Mouse (Mus musculus) embryonic facial prominence, embryonic 14.5 days (tissue): ENCODE data around the gene Map3k4. TPM values are rescaled to one million over a fixed set of nuclear protein-coding genes. Genes with fewer than 3 reads are reported as not detected.

Experiments
- ATAC-seq: fragments of 200-750 bp; cut with Nextera tagmentation; 2 replicates; pipeline ENCODE4 v1.8.0; 2017; ENCODE audit warnings: low read depth, moderate number of reproducible peaks, moderate TSS enrichment
- DNase-seq: peaks from one replicate; pipeline ENCODE4 v3.0.0-alpha.2; 2015; ENCODE audit warnings: low spot score
- H3K27ac ChIP-seq: fragments of 300-500 bp; sonication (generic); replicated peaks from 2 replicates; pipeline ENCODE4 v1.5.1; 2014; ENCODE audit warnings: low read depth, mild to moderate bottlenecking, low read length, moderate library complexity
- H3K27me3 ChIP-seq: fragments of 300-500 bp; sonication (generic); replicated peaks from 2 replicates; pipeline ENCODE4 v1.6.1; 2014; ENCODE audit warnings: low read length; ENCODE audit not compliant: control insufficient read depth, insufficient read depth
- H3K36me3 ChIP-seq: fragments of 300-500 bp; sonication (generic); 2 replicates; pipeline ENCODE4 v1.6.1; 2014; ENCODE audit warnings: low read length, mixed read lengths; ENCODE audit not compliant: control insufficient read depth, insufficient read depth
- H3K4me1 ChIP-seq: fragments of 300-500 bp; sonication (generic); 2 replicates; pipeline ENCODE4 v1.6.1; 2014; ENCODE audit warnings: antibody characterized with exemption, low read length; ENCODE audit not compliant: control insufficient read depth, insufficient read depth
- H3K4me2 ChIP-seq: fragments of 300-500 bp; sonication (generic); 2 replicates; pipeline ENCODE4 v1.6.1; 2014; ENCODE audit warnings: low read depth, mild to moderate bottlenecking, low read length, moderate library complexity, mixed read lengths
- H3K4me3 ChIP-seq: fragments of 300-500 bp; sonication (generic); 2 replicates; pipeline ENCODE4 v1.5.1; 2014; ENCODE audit warnings: low read depth, mild to moderate bottlenecking, low read length
- H3K9ac ChIP-seq: fragments of 300-500 bp; sonication (generic); 2 replicates; pipeline ENCODE4 v1.6.1; 2014; ENCODE audit warnings: low read depth, mild to moderate bottlenecking, low read length, moderate library complexity, mixed read lengths
- H3K9me3 ChIP-seq: fragments of 300-500 bp; sonication (generic); 2 replicates; pipeline ENCODE4 v1.6.1; 2016; ENCODE audit warnings: low read length; ENCODE audit not compliant: control insufficient read depth
- WGBS: fragments of 180-500 bp; shearing (Covaris S2); extraction: QIAGEN DNeasy Blood & Tissue Kit; methylation state at CpG from one replicate; pipeline ENCODE4 v1.1.7; 2014; 5-methylcytosine and 5-hydroxymethylcytosine counted together
- polyA plus RNA-seq: library from polyadenylated mRNA; unstranded; fragments of >200 nt; fragmentation: Nextera tagmentation; extraction: Ambion mirVana; gene quantifications from 2 replicates; pipeline ENCODE4 v1.2.1, GENCODE M21; 2014

Map3k4 gene
- polyA plus RNA-seq, 1 experiment from 2014 or later, result 34.2 TPM

GRCm38 (mm10) chr17:12261376-12261775, 57.2 kb downstream of the Map3k4 start:
- H3K9me3 ChIP-seq, result no peaks in the 10 kb centered on the region
- ATAC-seq (no peak), DNase-seq (no peak)
- H3K4me2 ChIP-seq, result no peak overlapping the region
- no peaks in the 10 kb centered on the region for H3K27me3 ChIP-seq
- 89% methylated on average over 7 of the region's 7 CpGs for WGBS
- H3K4me3 ChIP-seq, result no peak overlapping the region
- no peak overlapping the region for H3K9ac ChIP-seq
- H3K36me3 ChIP-seq, result peaks cover 48% of the 10 kb centered on the region
- H3K4me1 ChIP-seq, result peaks cover 22% of the 10 kb centered on the region
- H3K27ac ChIP-seq, result no peak overlapping the region

GRCm38 (mm10) chr17:12259957-12260356, 58.6 kb downstream of the Map3k4 start:
- H3K4me3 ChIP-seq, result no peak overlapping the region
- no peak for DNase-seq
- no peak for ATAC-seq
- peaks cover 15% of the 10 kb centered on the region for H3K4me1 ChIP-seq
- no peak overlapping the region for H3K9ac ChIP-seq
- peaks cover 58% of the 10 kb centered on the region for H3K36me3 ChIP-seq
- no peak overlapping the region for H3K27ac ChIP-seq
- WGBS, result 88% methylated on average over 8 of the region's 8 CpGs
- no peak overlapping the region for H3K4me2 ChIP-seq
- no peaks in the 10 kb centered on the region for H3K9me3 ChIP-seq
- no peaks in the 10 kb centered on the region for H3K27me3 ChIP-seq

- Histone ChIP-seq H3K27ac (no peak overlapping the region), H3K4me3 (no peak overlapping the region), H3K4me1 (peaks cover 9% of the 10 kb centered on the region), H3K9ac (no peak overlapping the region), H3K27me3 (no peaks in the 10 kb centered on the region), H3K9me3 (no peaks in the 10 kb centered on the region), H3K4me2 (no peak overlapping the region), H3K36me3 (peaks cover 73% of the 10 kb centered on the region)
- no peak for DNase-seq
- no peak for ATAC-seq
- WGBS, result 69% methylated on average over 6 of the region's 6 CpGs
Observed at GRCm38 (mm10) chr17:12258517-12258916, 60.1 kb downstream of the Map3k4 start.

- H3K36me3 ChIP-seq, result peaks cover 93% of the 10 kb centered on the region
Observed at GRCm38 (mm10) chr17:12256142-12256541, 62.5 kb downstream of the Map3k4 start.

GRCm38 (mm10) chr17:12250581-12250980, 68.0 kb downstream of the Map3k4 start:
- Histone ChIP-seq H3K36me3 (peaks cover 77% of the 10 kb centered on the region), H3K4me3 (no peak overlapping the region), H3K9ac (no peak overlapping the region), H3K4me2 (no peak overlapping the region), H3K4me1 (no peaks in the 10 kb centered on the region), H3K27me3 (no peaks in the 10 kb centered on the region), H3K27ac (no peak overlapping the region), H3K9me3 (peaks cover 15% of the 10 kb centered on the region)
- DNase-seq (no peak), ATAC-seq (no peak)
- WGBS, result 99% methylated on average over 9 of the region's 9 CpGs

More at GRCm38 (mm10) chr17:12256142-12256541, 62.5 kb downstream of the Map3k4 start:
- WGBS, result 97% methylated on average over 11 of the region's 11 CpGs
- Histone ChIP-seq H3K27me3 (no peaks in the 10 kb centered on the region), H3K9ac (no peak overlapping the region), H3K4me1 (no peaks in the 10 kb centered on the region), H3K9me3 (peaks cover 11% of the 10 kb centered on the region), H3K4me2 (no peak overlapping the region), H3K4me3 (no peak overlapping the region), H3K27ac (no peak overlapping the region)
- DNase-seq, result no peak
- no peak for ATAC-seq

- no peaks in the 10 kb centered on the region for H3K27me3 ChIP-seq
- WGBS, result 96% methylated on average over 19 of the region's 19 CpGs
- no peak overlapping the region for H3K4me2 ChIP-seq
- H3K4me3 ChIP-seq, result no peak overlapping the region
- H3K36me3 ChIP-seq, result peaks cover 78% of the 10 kb centered on the region
- no peak for ATAC-seq
- no peak overlapping the region for H3K9ac ChIP-seq
- H3K4me1 ChIP-seq, result no peaks in the 10 kb centered on the region
- no peak for DNase-seq
- H3K27ac ChIP-seq, result no peak overlapping the region
- peaks cover 15% of the 10 kb centered on the region for H3K9me3 ChIP-seq
Observed at GRCm38 (mm10) chr17:12249783-12250504, 68.7 kb downstream of the Map3k4 start.

- Histone ChIP-seq H3K27me3 (no peaks in the 10 kb centered on the region), H3K4me3 (no peak overlapping the region), H3K27ac (no peak overlapping the region), H3K4me1 (no peaks in the 10 kb centered on the region), H3K9ac (no peak overlapping the region), H3K36me3 (peaks cover 72% of the 10 kb centered on the region), H3K9me3 (no peaks in the 10 kb centered on the region), H3K4me2 (no peak overlapping the region)
- WGBS, result 88% methylated on average over 3 of the region's 3 CpGs
- DNase-seq, result no peak
- ATAC-seq, result no peak
Observed at GRCm38 (mm10) chr17:12240701-12241100, 77.9 kb downstream of the Map3k4 start.

- WGBS, result 88% methylated on average over 6 of the region's 6 CpGs
- DNase-seq (no peak), ATAC-seq (no peak)
Observed at GRCm38 (mm10) chr17:12232724-12233123, 85.9 kb downstream of the Map3k4 start.

GRCm38 (mm10) chr17:12231087-12231486, 87.5 kb downstream of the Map3k4 start:
- Histone ChIP-seq H3K36me3 (peaks cover 91% of the 10 kb centered on the region), H3K4me2 (no peak overlapping the region), H3K4me3 (no peak overlapping the region), H3K9me3 (no peaks in the 10 kb centered on the region), H3K27me3 (no peaks in the 10 kb centered on the region), H3K4me1 (no peaks in the 10 kb centered on the region), H3K27ac (no peak overlapping the region), H3K9ac (no peak overlapping the region)
- DNase-seq (no peak), ATAC-seq (no peak)
- 86% methylated on average over 7 of the region's 7 CpGs for WGBS

More at GRCm38 (mm10) chr17:12232724-12233123, 85.9 kb downstream of the Map3k4 start:
- no peaks in the 10 kb centered on the region for H3K4me1 ChIP-seq
- peaks cover 91% of the 10 kb centered on the region for H3K36me3 ChIP-seq
- no peaks in the 10 kb centered on the region for H3K27me3 ChIP-seq
- no peaks in the 10 kb centered on the region for H3K9me3 ChIP-seq
- no peak overlapping the region for H3K9ac ChIP-seq
- H3K27ac ChIP-seq, result no peak overlapping the region
- H3K4me3 ChIP-seq, result no peak overlapping the region
- H3K4me2 ChIP-seq, result no peak overlapping the region
